In genomic region chr1:162276011-162276410, GRCm38 (mm10) we compare ENCODE assay signal across 8 mouse cellular contexts.
DNase-seq lines count a peak whose midpoint lies in the region; ATAC-seq and TF ChIP-seq lines count a peak whose summit lies in the region.

No protein-coding gene starts in this region.

- no peaks in the 10 kb centered on the region for H3K36me3 ChIP-seq in liver, embryonic 14.5 days (replicated peaks; ENCODE audit: control insufficient read depth, insufficient read depth, low read depth)

- H3K27ac ChIP-seq in layer of hippocampus, adult 2 months: no peak overlapping the region
- no peak overlapping the region for H3K27ac ChIP-seq in liver, embryonic 14.5 days

- H3K4me2 ChIP-seq in liver, embryonic 14.5 days (ENCODE audit: low read depth): no peak overlapping the region

- H3K27me3 ChIP-seq in liver, embryonic 14.5 days (ENCODE audit: control insufficient read depth, insufficient read depth, low read length): no peaks in the 10 kb centered on the region

- no peak for DNase-seq in layer of hippocampus, adult 2 months (ENCODE audit: low spot score in 2 of 2)
- DNase-seq in layer of hippocampus, adult 8-10 months (ENCODE audit: low spot score in 2 of 2): no peak
- peak; percentile 70 for DNase-seq in NIH3T3 (ENCODE audit: low read depth)
- DNase-seq in embryo, embryonic 10 days (ENCODE audit: low spot score): peak; percentile 68
- no peak for DNase-seq in liver, embryonic 14.5 days (ENCODE audit: low read depth in 3 of 3, low spot score in 3 of 3)
- no peak for DNase-seq in thymus, adult 18-20 months
- no peak for DNase-seq in left cerebral cortex, adult 9 months (ENCODE audit: low spot score in 2 of 2)
- DNase-seq in spleen, postnatal 4 days (ENCODE audit: low spot score in 2 of 2): no peak

- H3K4me1 ChIP-seq in liver, embryonic 14.5 days (replicated peaks; ENCODE audit: control insufficient read depth in 2 of 2, insufficient read depth in 2 of 2, low read length in 1 of 2): no peaks in the 10 kb centered on the region

- WGBS in liver, embryonic 14.5 days (ENCODE audit: insufficient replicate concordance): 90% methylated on average over 1 of the region's 1 CpGs

- no peak overlapping the region for H3K9ac ChIP-seq in liver, embryonic 14.5 days (replicated peaks)

- TF ChIP-seq CTCF in layer of hippocampus, adult 2 months (conservative IDR thresholded peaks at IDR 0.05): peak; percentile 65
- TF ChIP-seq CTCF in liver, embryonic 14.5 days (IDR thresholded peaks at IDR 0.05; ENCODE audit: low read depth): peak; percentile 47; the same call in 1 of the 2 replicates

- no peak overlapping the region for H3K4me3 ChIP-seq in layer of hippocampus, adult 2 months
- no peak overlapping the region for H3K4me3 ChIP-seq in liver, embryonic 14.5 days (ENCODE audit: insufficient read depth in 1 of 2, low read depth in 2 of 2, low read length in 2 of 2)

- no peak for ATAC-seq in liver, embryonic 14.5 days (ENCODE audit: insufficient read depth)

- no peaks in the 10 kb centered on the region for H3K9me3 ChIP-seq in liver, embryonic 14.5 days (ENCODE audit: control insufficient read depth, low read length)

- no peak for TF ChIP-seq EP300 in liver, embryonic 14.5 days (IDR thresholded peaks at IDR 0.05; ENCODE audit: low read depth)

Comparison
In these comparisons a context has a peak if more than half of its experiments do, and no peak if none do; other contexts are left out.
1. DNase-seq: peak in NIH3T3 (single experiment) and embryo, embryonic 10 days (single experiment); none in layer of hippocampus, adult 2 months (0 of 2), layer of hippocampus, adult 8-10 months (0 of 2), liver, embryonic 14.5 days (0 of 3), thymus, adult 18-20 months (0 of 2), left cerebral cortex, adult 9 months (0 of 2) and spleen, postnatal 4 days (0 of 2).